Mouse (Mus musculus) left cerebral cortex, postnatal 25 days (tissue): ENCODE measurements at regions not wholly inside any gene's neighbourhood (a gene's known extent, or its start where the extent isn't known, plus 50 kb on each side); places are given as distances from the start of the nearest gene placed in this dataset.
"Not testable (repeated sequence)": the region's sequence is repeated elsewhere in the genome, so short reads cannot be mapped to it uniquely, and the experiment has no call there.

Experiments used
- DNase-seq, 2 experiments: peaks; one replicate each; pipeline ENCODE4 v3.0.0; 2022; ENCODE audit warnings: low spot score in 2 of 2, mixed read lengths in 1 of 2
- intact Hi-C: fragments of 180-260 bp; cut with DNase I; formaldehyde crosslinking; loops from one replicate; pipeline ENCODE4 v1.15.1; 2025

DNA sequence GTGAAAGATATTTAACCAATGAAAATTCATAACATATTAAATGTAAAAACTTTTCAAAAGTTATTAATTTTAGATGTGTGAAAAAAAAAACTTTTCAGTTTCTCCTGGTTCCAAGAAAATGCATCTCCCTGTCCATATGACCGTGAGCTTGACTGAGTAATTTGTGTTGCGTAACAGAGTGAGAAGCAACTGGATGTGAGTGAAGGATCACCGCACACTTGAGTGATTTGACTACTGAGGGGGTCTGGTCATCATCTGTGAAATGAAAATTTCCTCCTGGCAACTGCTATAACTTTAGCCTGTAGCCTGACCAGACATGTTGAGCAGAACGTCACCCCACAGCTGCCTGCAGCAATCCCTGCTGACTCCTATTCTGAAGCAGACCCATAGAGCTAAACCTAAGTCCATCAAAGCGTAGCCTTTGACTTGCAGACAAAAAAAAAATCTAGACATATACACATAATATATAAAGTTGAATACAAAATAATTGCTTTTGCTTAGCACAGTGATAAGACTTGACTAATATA, 461.2 kb downstream of the Brinp3 start:
- intact Hi-C loops: no loop called here

DNA sequence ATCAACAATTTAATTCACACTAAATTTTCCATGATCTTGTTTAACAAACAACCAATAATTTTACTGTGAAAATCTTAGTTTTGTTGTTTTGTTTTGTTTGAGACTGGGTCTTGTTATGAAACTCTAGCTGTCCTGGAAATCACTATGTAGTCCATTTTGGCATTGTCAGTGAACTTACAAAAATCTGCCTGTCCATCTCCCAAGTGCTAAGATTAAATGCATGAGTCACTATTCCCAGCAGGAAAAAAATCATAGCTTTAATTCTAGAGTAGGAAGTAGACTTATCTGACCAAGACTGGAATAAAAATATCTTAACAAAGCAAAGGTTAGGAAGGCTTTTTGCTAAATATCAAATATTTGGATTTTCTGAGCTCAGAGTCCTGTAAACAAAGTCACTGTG, 461.8 kb downstream of the Brinp3 start:
- DNase-seq: no peak
- intact Hi-C loops: no loop called here

More for the DNA sequence above, 461.2 kb downstream of the Brinp3 start:
- DNase-seq: no peak

- no peak for DNase-seq
- intact Hi-C loops: no loop called here
Measured at GRCm38 (mm10) chr1:146960448-146960847, 465.9 kb downstream of the Brinp3 start.

GRCm38 (mm10) chr1:146967534-146967933, 473.0 kb downstream of the Brinp3 start:
- intact Hi-C loops: no loop called here
- DNase-seq: no peak

DNA sequence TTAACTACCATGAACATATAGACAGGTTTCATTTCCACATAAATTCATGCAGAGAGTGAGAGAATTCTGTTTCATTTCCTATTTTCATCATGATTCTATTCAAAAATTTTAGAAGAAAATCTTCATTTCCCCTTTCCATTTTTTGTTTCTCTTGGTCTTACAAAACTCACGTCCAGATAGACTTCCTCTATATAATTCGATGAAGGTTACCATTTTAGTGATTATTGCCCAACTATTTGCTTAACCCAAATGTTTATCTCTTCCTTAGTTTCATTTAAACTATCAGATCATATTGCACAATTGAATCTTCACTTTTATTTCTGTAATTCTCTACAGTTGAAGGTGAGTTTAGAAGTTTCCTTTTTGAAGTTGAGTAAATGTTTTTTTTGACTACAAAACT, 473.4 kb downstream of the Brinp3 start:
- no peak for DNase-seq
- intact Hi-C loops: no loop called here

GRCm38 (mm10) chr1:146983433-146984186, 489.1 kb downstream of the Brinp3 start:
- DNase-seq: no peak
- intact Hi-C loops: no loop called here

GRCm38 (mm10) chr1:147000018-147000417, 505.5 kb downstream of the Brinp3 start:
- DNase-seq: no peak
- intact Hi-C loops: no loop called here

- no peak for DNase-seq
- intact Hi-C loops: no loop called here
Measured at GRCm38 (mm10) chr1:147047714-147048113, 553.2 kb downstream of the Brinp3 start.

DNA sequence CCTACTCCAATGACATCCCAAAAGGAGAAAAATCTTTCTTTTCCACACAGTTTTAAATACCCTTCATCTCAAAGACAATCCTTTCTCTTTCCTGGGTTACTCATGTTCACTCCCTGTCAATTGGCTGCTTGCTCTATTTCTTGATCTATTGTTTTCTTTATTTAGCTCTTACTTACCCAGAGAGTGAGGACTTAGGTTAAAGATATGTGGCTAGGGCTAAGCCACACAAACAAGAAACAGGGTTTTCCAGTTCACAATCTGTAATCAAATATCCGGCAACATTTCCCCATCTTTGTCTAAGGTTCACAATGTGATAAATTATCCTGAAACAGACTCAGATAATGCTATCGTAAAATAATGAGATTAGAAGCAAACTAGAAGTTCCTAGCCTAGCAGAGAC, 563.9 kb downstream of the Brinp3 start:
- intact Hi-C loops: no loop called here
- DNase-seq: no peak

GRCm38 (mm10) chr1:147074166-147074565, 579.6 kb downstream of the Brinp3 start:
- DNase-seq: no peak
- intact Hi-C loops: no loop called here

DNA sequence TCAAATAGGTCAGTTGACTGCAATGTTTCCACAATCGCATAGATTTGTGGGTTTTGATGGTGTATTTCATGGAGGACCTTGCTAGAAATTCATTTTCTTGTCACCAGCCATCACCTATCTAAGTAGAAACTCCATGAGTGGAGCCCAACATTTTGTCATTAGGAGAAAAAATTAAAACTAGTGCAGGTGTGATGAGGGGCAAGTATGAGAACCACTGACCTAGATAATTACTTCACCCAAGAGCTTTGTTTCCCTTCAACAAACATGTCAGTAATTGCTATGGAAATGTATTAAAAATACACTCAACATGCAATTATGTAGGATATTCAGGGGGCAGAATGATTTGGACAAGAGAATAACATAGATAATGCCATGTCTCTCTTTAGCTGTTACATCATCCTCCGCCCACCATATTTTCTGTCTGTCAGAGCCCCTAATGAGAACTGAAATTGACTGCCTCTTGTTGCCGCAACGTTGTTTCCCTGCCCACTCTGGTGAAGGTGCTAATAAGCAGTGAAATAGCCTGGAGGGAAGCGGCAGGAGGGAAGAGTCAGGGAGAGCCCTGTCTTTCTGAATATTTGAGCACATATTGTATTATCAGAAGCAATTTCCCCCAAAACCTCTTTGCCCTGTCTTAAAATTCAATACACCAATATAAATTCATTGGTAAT, 589.7 kb downstream of the Brinp3 start:
- no peak for DNase-seq
- intact Hi-C loops: no loop called here

DNA sequence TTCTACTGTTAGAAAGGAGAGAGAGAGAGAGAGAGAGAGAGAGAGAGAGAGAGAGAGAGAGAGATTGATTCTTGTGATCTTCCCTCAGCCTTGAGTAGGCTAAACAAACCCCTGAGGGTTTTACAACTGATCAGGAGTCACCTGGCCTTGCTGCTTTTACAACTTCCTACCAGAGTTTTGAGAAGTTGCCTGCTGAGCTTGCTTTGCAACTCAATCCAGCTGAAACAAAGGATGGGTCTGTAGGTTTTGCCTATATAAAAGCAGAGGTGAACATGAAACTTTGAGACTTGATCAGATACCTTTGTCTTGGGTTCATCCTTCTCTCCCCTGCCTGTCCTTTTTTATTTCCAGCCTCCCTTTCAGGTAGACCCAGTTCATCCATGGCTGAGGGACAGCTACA, 631.0 kb downstream of the Brinp3 start:
- DNase-seq: no peak
- intact Hi-C loops: no loop called here

DNA sequence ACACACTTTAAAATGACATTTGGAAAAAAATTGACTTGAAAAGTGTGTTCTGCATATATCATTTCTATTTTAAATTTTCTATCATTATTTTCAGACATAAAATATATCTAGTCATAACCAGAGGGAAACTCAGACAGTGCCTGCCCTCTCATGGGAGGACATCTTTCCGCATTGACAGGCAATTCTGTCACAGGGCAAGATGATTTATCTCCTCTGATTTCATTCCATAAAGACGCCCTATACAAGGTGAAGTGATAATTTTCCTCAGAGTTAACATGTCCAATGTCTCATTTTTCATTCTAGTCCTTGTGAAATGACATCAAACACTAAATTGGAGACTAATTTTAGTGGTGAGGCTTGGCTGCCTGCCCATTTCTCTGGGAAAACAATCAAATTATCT, 643.6 kb downstream of the Brinp3 start:
- DNase-seq: no peak
- intact Hi-C loops: no loop called here

GRCm38 (mm10) chr1:147175350-147175749, 680.8 kb downstream of the Brinp3 start:
- intact Hi-C loops: no loop called here
- no peak for DNase-seq

- DNase-seq: no peak
- intact Hi-C loops: no loop called here
Measured at GRCm38 (mm10) chr1:147186799-147187198, 692.2 kb downstream of the Brinp3 start.

DNA sequence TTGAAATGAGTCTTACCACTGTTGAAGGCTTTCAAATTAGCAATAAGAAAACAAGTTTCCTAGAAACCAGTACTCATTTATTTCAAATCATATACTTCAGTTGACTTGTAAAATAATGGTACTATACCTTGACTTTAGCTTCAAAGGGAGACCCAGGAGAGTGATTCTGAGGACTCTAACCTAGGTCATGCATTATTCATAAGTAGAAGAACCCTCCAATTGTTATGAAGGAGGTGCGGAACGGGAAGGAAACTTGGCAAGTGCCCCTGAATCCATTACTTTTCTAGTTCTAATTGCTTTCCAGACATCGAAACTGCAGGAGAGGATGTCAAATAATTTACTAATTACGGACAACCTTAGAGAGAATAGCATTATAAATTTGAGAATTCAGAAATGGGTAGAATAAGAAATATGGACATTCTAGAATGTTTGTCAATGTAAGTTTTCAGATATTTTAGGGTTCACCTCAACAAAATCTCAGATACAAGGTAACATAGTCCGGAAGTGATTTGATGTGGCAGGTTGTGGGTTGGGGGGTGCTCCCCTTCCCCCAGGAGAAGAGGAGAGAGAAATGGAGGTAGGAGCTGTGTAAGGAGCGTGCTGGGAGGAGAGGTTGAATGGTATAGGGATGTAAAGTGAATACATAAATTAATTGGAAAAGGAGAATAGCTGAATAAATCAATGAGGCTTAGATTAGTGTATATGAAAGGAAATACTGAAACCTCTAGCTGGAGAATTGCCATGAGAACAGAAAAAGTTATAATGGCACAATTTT, 692.9 kb downstream of the Brinp3 start:
- no peak for DNase-seq
- intact Hi-C loops: no loop called here

DNA sequence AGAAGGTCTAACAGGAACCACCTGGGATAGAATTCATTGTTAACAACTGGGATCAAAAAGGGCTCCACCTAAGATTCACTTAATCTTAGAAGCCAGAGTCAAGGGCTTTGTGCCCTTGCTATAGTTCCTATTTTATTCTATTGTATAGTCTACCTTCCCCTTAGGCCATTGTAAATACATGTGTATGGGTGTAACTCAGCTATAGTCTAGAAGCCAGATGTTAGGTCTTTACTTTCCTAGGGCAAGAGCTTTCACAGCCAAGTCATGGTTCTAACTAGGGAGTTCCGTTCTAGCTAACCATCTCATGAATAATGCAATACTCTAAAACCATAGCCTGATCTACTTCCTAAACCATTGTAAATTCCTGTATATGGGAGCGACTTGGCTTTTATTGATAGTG, 705.4 kb downstream of the Brinp3 start:
- intact Hi-C loops, DNase-seq: not testable (repeated sequence)

- intact Hi-C loops, DNase-seq: not testable (repeated sequence)
Measured at GRCm38 (mm10) chr1:147214890-147215289, 720.3 kb downstream of the Brinp3 start.

- DNase-seq: no peak
- intact Hi-C loops: no loop called here
Measured at GRCm38 (mm10) chr1:147217965-147218364, 723.4 kb downstream of the Brinp3 start.

DNA sequence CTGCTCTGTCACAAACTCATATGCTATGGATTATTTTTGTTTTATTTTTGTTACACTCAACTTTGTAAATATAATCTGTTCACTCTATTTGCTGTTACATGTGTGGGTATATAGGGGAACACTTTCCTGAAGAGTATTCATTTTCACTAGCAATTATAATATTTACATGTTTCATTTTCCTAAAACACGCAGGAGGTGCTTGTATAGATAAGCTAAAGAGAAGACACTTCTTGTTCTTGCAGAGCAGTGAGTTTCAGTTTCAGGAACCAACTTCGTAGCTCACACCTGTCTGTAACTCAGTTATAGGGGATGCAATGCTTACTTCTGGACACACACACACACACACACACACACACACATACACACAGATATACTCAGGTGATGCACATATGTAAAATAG, 724.9 kb downstream of the Brinp3 start:
- intact Hi-C loops: no loop called here
- DNase-seq: no peak
